Mouse (Mus musculus) bone marrow, adult 2 months (tissue): ENCODE measurements at regions not wholly inside any gene's neighbourhood (a gene's known extent, or its start where the extent isn't known, plus 50 kb on each side); places are given as distances from the start of the nearest gene placed in this dataset.

Experiments
- H3K27ac ChIP-seq: fragments of 200-500 bp; 2 replicates; pipeline ENCODE4 v1.5.1; 2012; ENCODE audit warnings: low read depth, mild to moderate bottlenecking, control low read depth, inconsistent platforms, low read length; ENCODE audit not compliant: control insufficient read depth, poor library complexity, insufficient read depth
- H3K4me1 ChIP-seq: fragments of 200-500 bp; 2 replicates; pipeline ENCODE4 v1.6.1; 2011; ENCODE audit warnings: low read length; ENCODE audit not compliant: control insufficient read depth, insufficient read depth
- H3K4me3 ChIP-seq: fragments of 200-500 bp; replicated peaks from 2 replicates; pipeline ENCODE3; 2011; ENCODE audit warnings: mild to moderate bottlenecking, low read depth, low read length, control low read depth; ENCODE audit not compliant: control insufficient read depth
- CTCF ChIP-seq: fragments of 200-500 bp; IDR thresholded peaks from 2 replicates; pipeline ENCODE4 v1.5.1; 2011; ENCODE audit warnings: low read length, control low read depth; ENCODE audit not compliant: control insufficient read depth, insufficient read depth
- POLR2A ChIP-seq: fragments of 200-500 bp; IDR thresholded peaks from 2 replicates; pipeline ENCODE4 v1.6.1; 2011; ENCODE audit warnings: low read depth, mild to moderate bottlenecking, control low read depth, low read length, borderline replicate concordance; ENCODE audit not compliant: control insufficient read depth
- WGBS: fragments of 180-500 bp; shearing (Covaris S2); methylation state at CpG from one replicate; pipeline ENCODE4 v1.1.7; 2018; 5-methylcytosine and 5-hydroxymethylcytosine counted together

- WGBS, result 85% methylated on average over 8 of the region's 8 CpGs
- TF ChIP-seq CTCF (no peak), POLR2A (no peak)
- Histone ChIP-seq H3K27ac (no peak overlapping the region), H3K4me3 (no peak overlapping the region), H3K4me1 (peaks cover under 1% of the 10 kb centered on the region)
These were observed 61.3 kb upstream of the Clint1 start for GRCm38 (mm10) chr11:45790504-45790903.

GRCm38 (mm10) chr11:45791696-45792095, 60.2 kb upstream of the Clint1 start:
- no peak overlapping the region for H3K4me3 ChIP-seq
- 51% methylated on average over 2 of the region's 2 CpGs for WGBS
- no peak overlapping the region for H3K27ac ChIP-seq
- TF ChIP-seq CTCF, result no peak
- no peak for TF ChIP-seq POLR2A
- H3K4me1 ChIP-seq, result peaks cover 1% of the 10 kb centered on the region

- no peak overlapping the region for H3K4me3 ChIP-seq
- peaks cover 1% of the 10 kb centered on the region for H3K4me1 ChIP-seq
- TF ChIP-seq CTCF, result peak; percentile 46; the same call in 1 of the 2 replicates
- no peak for TF ChIP-seq POLR2A
- WGBS, result 74% methylated on average over 5 of the region's 5 CpGs
- no peak overlapping the region for H3K27ac ChIP-seq
These were observed 57.4 kb upstream of the Clint1 start for GRCm38 (mm10) chr11:45794361-45794981.

GRCm38 (mm10) chr11:45795322-45795721, 56.5 kb upstream of the Clint1 start:
- 49% methylated on average over 6 of the region's 6 CpGs for WGBS
- no peak for TF ChIP-seq CTCF
- TF ChIP-seq POLR2A, result no peak
- no peak overlapping the region for H3K4me3 ChIP-seq
- peaks cover 1% of the 10 kb centered on the region for H3K4me1 ChIP-seq
- H3K27ac ChIP-seq, result peak overlapping the region; percentile 19; the same call in 1 of the 2 replicates

- peak overlapping the region; percentile 10; the same call in 1 of the 2 replicates for H3K27ac ChIP-seq
- TF ChIP-seq CTCF (peak; percentile 81), POLR2A (no peak)
These were observed 56.1 kb upstream of the Clint1 start for GRCm38 (mm10) chr11:45795731-45796130.

GRCm38 (mm10) chr11:45799732-45800386, 52.0 kb upstream of the Clint1 start:
- H3K4me1 ChIP-seq, result peaks cover 1% of the 10 kb centered on the region
- no peak overlapping the region for H3K27ac ChIP-seq
- TF ChIP-seq CTCF (no peak), POLR2A (no peak)
- H3K4me3 ChIP-seq, result no peak overlapping the region
- WGBS, result 56% methylated on average over 9 of the region's 9 CpGs

More at GRCm38 (mm10) chr11:45795731-45796130, 56.1 kb upstream of the Clint1 start:
- Histone ChIP-seq H3K4me3 (no peak overlapping the region), H3K4me1 (peaks cover 1% of the 10 kb centered on the region)
- 6% methylated on average over 3 of the region's 3 CpGs for WGBS
